In the genomic region with DNA sequence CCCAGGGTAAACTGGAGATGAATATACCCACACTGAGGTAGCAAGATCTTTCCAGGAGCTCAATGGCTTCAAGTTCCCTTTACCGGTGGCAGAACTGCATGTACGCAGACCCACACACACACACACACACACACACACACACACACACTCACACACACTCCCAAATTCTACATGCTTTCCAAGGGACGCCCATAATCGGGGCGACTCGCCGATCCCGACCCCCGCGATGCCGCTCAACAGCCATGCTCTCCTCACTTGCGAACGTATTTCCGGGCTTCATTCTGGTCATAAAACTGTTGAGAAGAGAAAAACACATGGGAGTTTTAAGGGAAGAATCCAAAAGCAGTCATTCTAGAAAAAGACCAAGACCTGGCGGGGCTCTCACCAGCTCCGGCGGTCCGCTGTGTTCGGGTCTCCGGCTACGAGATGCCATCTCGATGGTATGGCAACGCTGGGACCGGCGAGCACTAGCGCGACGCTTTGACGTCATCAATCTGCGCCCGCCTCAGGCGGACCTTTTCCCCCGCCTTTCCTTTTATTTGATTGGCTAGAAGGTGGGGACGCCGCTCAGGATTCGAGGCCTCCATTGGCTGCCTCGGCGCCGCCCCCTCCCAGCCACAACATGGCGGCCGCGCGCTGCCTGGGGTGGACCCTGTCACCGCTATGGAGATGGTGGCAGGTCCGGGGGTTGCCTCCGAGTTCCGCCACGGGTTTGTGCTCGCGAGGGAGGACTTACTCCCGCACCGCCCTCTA, we compare ENCODE assay signal across 8 mouse cellular contexts. TPM values are rescaled to one million over a fixed set of nuclear protein-coding genes. Genes with fewer than 3 reads are reported as not detected.
DNase-seq lines count a peak whose midpoint lies in the region; ATAC-seq and TF ChIP-seq lines count a peak whose summit lies in the region.

A gene (plus strand): TSS at position 574 of the 753 bp plus-strand sequence.

- TF ChIP-seq POLR2A in brain, embryonic 14.5 days (IDR thresholded peaks at IDR 0.05; ENCODE audit: borderline replicate concordance, extremely low read depth, insufficient read depth, insufficient read length, poor library complexity, severe bottlenecking) = peak; percentile 84; the same call in 1 of the 2 replicates
- peak; percentile 80 for TF ChIP-seq POLR2A in liver, adult 2 months (IDR thresholded peaks at IDR 0.05; ENCODE audit: extremely low read depth, insufficient read depth, low read length)
- peak; percentile 87 for TF ChIP-seq POLR2A in myocyte (IDR thresholded peaks at IDR 0.05; ENCODE audit: insufficient read length, low read depth)

- H3ac ChIP-seq in C2C12 (ENCODE audit: control insufficient read depth, insufficient read length, low read depth) (peak within 1 kb of the TSS; percentile 77), myocyte (ENCODE audit: control insufficient read depth, insufficient read length) (peak within 1 kb of the TSS; percentile 58)

- no peaks in the 10 kb centered on the region for H3K9me3 ChIP-seq in erythroblast, embryonic 14.5 days (ENCODE audit: control insufficient read depth, low read length)
- no peaks in the 10 kb centered on the region for H3K9me3 ChIP-seq in heart, embryonic 11.5 days (replicated peaks; ENCODE audit: control insufficient read depth, low read length)
- H3K9me3 ChIP-seq in kidney, embryonic 16.5 days (ENCODE audit: low read length) = no peaks in the 10 kb centered on the region

- H3K36me3 ChIP-seq in C2C12 (ENCODE audit: control insufficient read depth, insufficient read depth) = peaks cover 29% of the 10 kb centered on the region
- H3K36me3 ChIP-seq in erythroblast, embryonic 14.5 days (ENCODE audit: control insufficient read depth) = peaks cover 59% of the 10 kb centered on the region
- H3K36me3 ChIP-seq in heart, embryonic 11.5 days (ENCODE audit: control insufficient read depth, insufficient read depth, low read length) = peaks cover 10% of the 10 kb centered on the region
- H3K36me3 ChIP-seq in kidney, embryonic 16.5 days (ENCODE audit: insufficient read depth, low read length) = peaks cover 39% of the 10 kb centered on the region
- H3K36me3 ChIP-seq in liver, adult 2 months (ENCODE audit: control insufficient read depth, insufficient read depth, low read length) = peaks cover 6% of the 10 kb centered on the region; the same call in 1 of the 2 replicates
- H3K36me3 ChIP-seq in myocyte (ENCODE audit: control insufficient read depth, insufficient read depth) = peaks cover 12% of the 10 kb centered on the region
- no peaks in the 10 kb centered on the region; the same call in none of the 2 replicates for H3K36me3 ChIP-seq in splenic B cell, adult 2 months (ENCODE audit: control insufficient read depth, insufficient read depth, low read length, poor library complexity, severe bottlenecking)

- H3K79me3 ChIP-seq in C2C12 (ENCODE audit: low read depth) = peaks cover 12% of the 10 kb centered on the region

- peak; percentile 99 for DNase-seq in brain, embryonic 14.5 days (ENCODE audit: low read depth)
- DNase-seq in liver, adult 2 months (ENCODE audit: extremely low read depth, low read depth, low spot score) = peak; percentile 80
- peak; percentile 98 for DNase-seq in splenic B cell, adult 2 months (ENCODE audit: low read depth, low spot score)

- WGBS in heart, embryonic 11.5 days (ENCODE audit: insufficient replicate concordance) = under 1% methylated on average over 52 of the region's 52 CpGs
- WGBS in kidney, embryonic 16.5 days = under 1% methylated on average over 52 of the region's 52 CpGs
- WGBS in liver, adult 2 months = under 1% methylated on average over 52 of the region's 52 CpGs

- peak within 1 kb of the TSS; percentile 88 for H3K9ac ChIP-seq in heart, embryonic 11.5 days (ENCODE audit: low read depth, low read length)
- H3K9ac ChIP-seq in kidney, embryonic 16.5 days (replicated peaks; ENCODE audit: low read length) = peak within 1 kb of the TSS; percentile 85
- peak within 1 kb of the TSS; percentile 95 for H3K9ac ChIP-seq in liver, adult 2 months (ENCODE audit: low read depth, low read length)

- H3K4me3 ChIP-seq in C2C12 (ENCODE audit: insufficient read depth, poor library complexity, severe bottlenecking) = peak within 1 kb of the TSS; percentile 85
- peak within 1 kb of the TSS; percentile 80 for H3K4me3 ChIP-seq in erythroblast, embryonic 14.5 days (replicated peaks)
- peak within 1 kb of the TSS; percentile 92 for H3K4me3 ChIP-seq in heart, embryonic 11.5 days (ENCODE audit: low read depth, low read length)
- peak within 1 kb of the TSS; percentile 96 for H3K4me3 ChIP-seq in kidney, embryonic 16.5 days (ENCODE audit: low read length)
- H3K4me3 ChIP-seq in liver, adult 2 months (ENCODE audit: insufficient read depth, low read depth, low read length) = peak within 1 kb of the TSS; percentile 92
- peak within 1 kb of the TSS; percentile 95 for H3K4me3 ChIP-seq in myocyte

- H3K4me2 ChIP-seq in heart, embryonic 11.5 days = peak within 1 kb of the TSS; percentile 81
- peak within 1 kb of the TSS; percentile 89 for H3K4me2 ChIP-seq in kidney, embryonic 16.5 days (replicated peaks; ENCODE audit: low read depth, low read length)
- peak within 1 kb of the TSS; percentile 90 for H3K4me2 ChIP-seq in myocyte (ENCODE audit: low read depth)

- no peak within 1 kb of the TSS for H3K27ac ChIP-seq in heart, embryonic 11.5 days (ENCODE audit: low read depth, low read length)
- H3K27ac ChIP-seq in kidney, embryonic 16.5 days (ENCODE audit: low read length) = peak within 1 kb of the TSS; percentile 54; the same call in 1 of the 2 replicates
- peak within 1 kb of the TSS; percentile 90 for H3K27ac ChIP-seq in liver, adult 2 months (replicated peaks; ENCODE audit: insufficient read depth, low read depth, low read length)

- no peaks in the 10 kb centered on the region for H3K27me3 ChIP-seq in C2C12 (ENCODE audit: control insufficient read depth, insufficient read depth, insufficient read length)
- no peaks in the 10 kb centered on the region for H3K27me3 ChIP-seq in erythroblast, embryonic 14.5 days (ENCODE audit: control insufficient read depth)
- H3K27me3 ChIP-seq in heart, embryonic 11.5 days (ENCODE audit: control insufficient read depth, insufficient read depth, low read length) = no peaks in the 10 kb centered on the region
- no peaks in the 10 kb centered on the region for H3K27me3 ChIP-seq in kidney, embryonic 16.5 days (ENCODE audit: insufficient read depth, low read length)
- no peaks in the 10 kb centered on the region for H3K27me3 ChIP-seq in liver, adult 2 months (ENCODE audit: control insufficient read depth, insufficient read depth, low read length)
- no peaks in the 10 kb centered on the region for H3K27me3 ChIP-seq in myocyte (ENCODE audit: control insufficient read depth, insufficient read depth, insufficient read length)
- no peaks in the 10 kb centered on the region for H3K27me3 ChIP-seq in splenic B cell, adult 2 months (ENCODE audit: control insufficient read depth, insufficient read depth, low read length, poor library complexity, severe bottlenecking)

- no peak for TF ChIP-seq CTCF in C2C12 (IDR thresholded peaks at IDR 0.05; ENCODE audit: control insufficient read depth, insufficient read depth, insufficient read length)
- TF ChIP-seq CTCF in brain, embryonic 14.5 days (IDR thresholded peaks at IDR 0.05; ENCODE audit: borderline replicate concordance, extremely low read depth, insufficient read depth, insufficient read length) = no peak
- no peak for TF ChIP-seq CTCF in liver, adult 2 months (IDR thresholded peaks at IDR 0.05; ENCODE audit: low read depth, low read length)

- H3K79me2 ChIP-seq in C2C12 (ENCODE audit: control insufficient read depth, insufficient read depth) (peaks cover 27% of the 10 kb centered on the region), myocyte (ENCODE audit: control insufficient read depth, insufficient read depth) (no peaks in the 10 kb centered on the region)
- H3K79me2 ChIP-seq in liver, adult 2 months (ENCODE audit: control insufficient read depth, insufficient read depth, low read length) = peaks cover 8% of the 10 kb centered on the region; the same call in 1 of the 2 replicates

- peaks cover 37% of the 10 kb centered on the region for H3K4me1 ChIP-seq in erythroblast, embryonic 14.5 days (ENCODE audit: control insufficient read depth)
- H3K4me1 ChIP-seq in heart, embryonic 11.5 days (ENCODE audit: control insufficient read depth, insufficient read depth, low read length) = peaks cover 6% of the 10 kb centered on the region; the same call in 1 of the 2 replicates
- H3K4me1 ChIP-seq in kidney, embryonic 16.5 days (ENCODE audit: insufficient read depth, low read length) = peaks cover 19% of the 10 kb centered on the region
- H3K4me1 ChIP-seq in liver, adult 2 months (ENCODE audit: control insufficient read depth, insufficient read depth, low read length) = peaks cover 7% of the 10 kb centered on the region

- ATAC-seq in heart, embryonic 11.5 days (replicated peaks; ENCODE audit: insufficient number of reproducible peaks, low FRiP score, low TSS enrichment) = peak; percentile 93
- ATAC-seq in kidney, embryonic 16.5 days (ENCODE audit: low FRiP score, low TSS enrichment) = peak; percentile 96

TF ChIP-seq in C2C12, 6 proteins besides CTCF, POLR2A, EP300 and RAD21:
- TF ChIP-seq MAX (IDR thresholded peaks at IDR 0.05) (peak; percentile 48), MYOG (IDR thresholded peaks at IDR 0.05; ENCODE audit: control insufficient read depth, extremely low read depth, insufficient read length) (no peak)

TF ChIP-seq in myocyte, 11 proteins besides CTCF, POLR2A, EP300 and RAD21:
- TF ChIP-seq POLR2AphosphoS2 (IDR thresholded peaks at IDR 0.05; ENCODE audit: insufficient read length, low read depth) (peak; percentile 82), REST (IDR thresholded peaks at IDR 0.05; ENCODE audit: insufficient read depth, insufficient read length) (no peak), E2F4 (IDR thresholded peaks at IDR 0.05; ENCODE audit: insufficient read depth) (no peak), USF1 (IDR thresholded peaks at IDR 0.05; ENCODE audit: low read depth) (no peak), CEBPB (IDR thresholded peaks at IDR 0.05; ENCODE audit: insufficient read depth, poor library complexity, severe bottlenecking) (no peak)

RNA-seq across cellular contexts. Expression of the gene that starts here (rescaled TPM):
- 16.8 TPM for polyA plus RNA-seq in C2C12 (2012; fragmentation: generic; extraction: Trizol)
- 34.8 and 35.9 TPM in 2 replicates for polyA plus RNA-seq in brain, embryonic 14.5 days (2012; rRNA removed)
- 5.0 and 5.9 TPM in 2 replicates for polyA plus RNA-seq in erythroblast, embryonic 14.5 days (2012)
- 29.2 and 30.9 TPM in 2 replicates for polyA plus RNA-seq in heart, embryonic 11.5 days (2014; fragmentation: Nextera tagmentation; extraction: Ambion mirVana)
- 33.3 and 38.7 TPM in 2 replicates for polyA plus RNA-seq in kidney, embryonic 16.5 days (2015; fragmentation: Nextera tagmentation; extraction: Ambion mirVana)
- total RNA-seq in liver, adult 2 months (2014; rRNA removed) = 7.1 and 8.6 TPM in 2 replicates
- 39.9 and 45.7 TPM in 2 replicates for polyA plus RNA-seq in liver, adult 2 months (2012; rRNA removed)
- 31.6 TPM for polyA plus RNA-seq in myocyte (2012; fragmentation: generic; extraction: Trizol)
